Mouse (Mus musculus): Measurements from ENCODE around the gene Hoxa10.

DNA sequence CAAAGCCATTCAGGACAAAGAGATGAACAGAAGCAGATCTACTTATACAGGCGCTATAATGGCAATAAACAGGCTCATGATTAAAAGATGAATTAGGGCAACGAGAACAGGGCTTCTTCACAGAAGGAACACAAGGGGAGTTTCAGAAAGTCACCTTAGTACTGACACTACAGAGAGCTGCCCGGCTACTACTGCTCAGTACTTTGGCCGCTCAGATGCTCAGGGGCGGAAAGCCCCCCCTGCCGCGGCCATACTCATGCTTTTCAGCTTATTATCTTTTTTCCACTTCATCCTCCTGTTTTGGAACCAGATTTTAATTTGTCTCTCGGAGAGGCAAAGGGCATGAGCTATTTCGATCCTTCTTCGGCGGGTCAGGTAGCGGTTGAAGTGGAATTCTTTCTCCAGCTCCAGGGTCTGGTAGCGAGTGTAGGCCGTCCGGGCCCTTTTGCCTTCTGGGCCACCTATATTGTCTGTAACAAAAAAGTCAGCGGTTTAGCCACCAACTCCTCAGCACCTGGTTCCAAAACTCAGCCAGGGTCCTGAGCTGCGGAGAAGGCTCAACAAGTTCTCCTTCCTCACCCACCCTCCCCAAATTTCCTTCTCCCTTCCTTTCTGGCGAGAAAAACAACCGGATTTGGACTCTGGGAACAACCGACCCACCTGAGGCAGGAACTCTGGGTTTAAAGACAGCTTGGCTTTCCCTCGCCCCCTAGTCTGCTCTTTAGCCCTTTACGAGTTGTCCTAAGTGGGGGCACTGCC is 38.1 kb downstream of the Hoxa10 start:
- TF ChIP-seq CTCF (IDR thresholded peaks at IDR 0.05; ENCODE audit: borderline replicate concordance, insufficient read depth, low read depth, low read length) = no peak
- TF ChIP-seq POLR2A (IDR thresholded peaks at IDR 0.05; ENCODE audit: borderline replicate concordance, insufficient read depth, low read length) = no peak
